Mouse (Mus musculus) hindbrain, embryonic 16.5 days (tissue): ENCODE measurements around the gene Tmc5. TPM values are rescaled to one million over a fixed set of nuclear protein-coding genes. Genes with fewer than 3 reads are reported as not detected.
A peak's percentile ranks its signal among the peaks of the same experiment; 100 is the strongest.

ENCODE experiments used
- ATAC-seq: fragments of 200-750 bp; cut with Nextera tagmentation; 2 replicates; pipeline ENCODE4 v1.8.0; 2017; ENCODE audit warnings: moderate TSS enrichment, moderate library complexity
- H3K27ac ChIP-seq: fragments of 300-500 bp; sonication (generic); 2 replicates; pipeline ENCODE4 v1.5.1; 2014; ENCODE audit warnings: low read depth, mild to moderate bottlenecking, control low read depth, low read length, moderate library complexity
- H3K27me3 ChIP-seq: fragments of 300-500 bp; sonication (generic); replicated peaks from 2 replicates; pipeline ENCODE4 v1.6.1; 2014; ENCODE audit warnings: low read length; ENCODE audit not compliant: control insufficient read depth, insufficient read depth
- H3K36me3 ChIP-seq: fragments of 300-500 bp; sonication (generic); 2 replicates; pipeline ENCODE4 v1.6.1; 2014; ENCODE audit warnings: mild to moderate bottlenecking, low read length, moderate library complexity, mixed read lengths; ENCODE audit not compliant: control insufficient read depth, insufficient read depth
- H3K4me1 ChIP-seq: fragments of 300-500 bp; sonication (generic); 2 replicates; pipeline ENCODE4 v1.6.1; 2014; ENCODE audit warnings: low read depth, low read length; ENCODE audit not compliant: control insufficient read depth, insufficient read depth
- H3K4me2 ChIP-seq: fragments of 300-500 bp; sonication (generic); 2 replicates; pipeline ENCODE4 v1.6.1; 2014; ENCODE audit warnings: mild to moderate bottlenecking, low read length, control low read depth, moderate library complexity
- H3K4me3 ChIP-seq: fragments of 300-500 bp; sonication (generic); 2 replicates; pipeline ENCODE4 v1.5.1; 2014; ENCODE audit warnings: mild to moderate bottlenecking, low read length, control low read depth, moderate library complexity
- H3K9ac ChIP-seq: fragments of 300-500 bp; sonication (generic); 2 replicates; pipeline ENCODE4 v1.6.1; 2014; ENCODE audit warnings: low read depth, mild to moderate bottlenecking, control low read depth, low read length, moderate library complexity
- H3K9me3 ChIP-seq: fragments of 300-500 bp; sonication (generic); 2 replicates; pipeline ENCODE4 v1.6.1; 2014; ENCODE audit warnings: mild to moderate bottlenecking, low read length, moderate library complexity; ENCODE audit not compliant: control insufficient read depth
- WGBS: fragments of 180-500 bp; shearing (Covaris S2); extraction: QIAGEN DNeasy Blood & Tissue Kit; methylation state at CpG from one replicate; pipeline ENCODE4 v1.1.7; 2014; 5-methylcytosine and 5-hydroxymethylcytosine counted together
- polyA plus RNA-seq: library from polyadenylated mRNA; unstranded; fragments of >200 nt; fragmentation: Nextera tagmentation; extraction: Ambion mirVana; gene quantifications from 2 replicates; pipeline ENCODE4 v1.2.1, GENCODE M21; 2015

The Tmc5 gene
- polyA plus RNA-seq = 0.21 and 0.24 TPM in 2 replicates

DNA sequence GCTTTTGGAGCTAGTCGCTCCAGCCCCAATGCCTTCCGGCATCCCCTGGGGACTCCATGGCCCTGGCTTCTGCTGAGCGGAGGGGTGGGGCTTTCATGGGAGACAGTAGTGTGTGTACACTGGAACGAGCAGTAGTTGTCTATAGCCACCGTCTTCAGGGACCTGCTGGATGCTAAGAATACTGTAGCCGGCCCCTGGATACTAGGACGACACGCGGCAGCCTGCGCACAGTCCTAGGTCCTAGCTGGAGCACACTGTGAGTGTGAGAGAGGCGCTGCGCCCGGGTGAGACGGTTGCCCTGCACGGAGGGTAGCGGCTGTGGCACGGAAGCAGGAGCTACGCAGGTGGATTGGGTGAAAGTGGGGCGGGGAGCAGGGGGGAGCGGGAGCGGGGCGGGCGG, at the start of gene Tmc5:
Gene Tmc5, plus strand, starts transcription at position 97 of the 400 bp plus-strand sequence.
- H3K27ac ChIP-seq = no peak within 1 kb of the TSS
- peaks cover 5% of the 10 kb centered on the region for H3K27me3 ChIP-seq
- peaks cover 22% of the 10 kb centered on the region for H3K4me1 ChIP-seq
- H3K9me3 ChIP-seq = no peaks in the 10 kb centered on the region
- peak within 1 kb of the TSS; percentile 46 for H3K9ac ChIP-seq
- H3K4me3 ChIP-seq = peak within 1 kb of the TSS; percentile 32
- H3K4me2 ChIP-seq = peak within 1 kb of the TSS; percentile 58
- WGBS = 3% methylated on average over 23 of the region's 23 CpGs
- no peak for ATAC-seq
- H3K36me3 ChIP-seq = no peaks in the 10 kb centered on the region

DNA sequence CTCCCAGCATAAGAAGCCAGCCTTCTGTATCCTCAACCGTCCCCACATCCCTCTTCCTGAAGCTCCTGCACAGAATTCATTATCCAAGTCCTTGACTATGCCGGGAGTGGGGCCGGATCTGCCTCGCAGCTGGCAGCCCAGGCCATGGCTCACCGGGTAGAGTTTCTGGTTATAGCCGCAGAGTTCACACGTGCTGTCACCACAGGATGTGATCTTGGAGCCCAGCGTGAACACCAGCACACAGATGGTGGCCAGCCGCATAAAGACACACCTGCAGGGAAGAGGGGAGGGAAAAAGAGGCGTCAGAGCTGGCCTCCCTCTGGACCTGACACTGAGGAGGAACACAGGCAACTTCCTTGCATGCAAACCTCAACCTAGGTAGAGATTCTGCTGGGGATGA, 49.6 kb upstream of the Tmc5 start:
- Histone ChIP-seq H3K9me3 (no peaks in the 10 kb centered on the region; the same call in 1 of the 2 replicates), H3K4me2 (no peak overlapping the region), H3K9ac (no peak overlapping the region), H3K36me3 (peaks cover 18% of the 10 kb centered on the region), H3K27ac (no peak overlapping the region), H3K4me1 (no peaks in the 10 kb centered on the region), H3K27me3 (no peaks in the 10 kb centered on the region), H3K4me3 (no peak overlapping the region)
- ATAC-seq = no peak
- WGBS = 76% methylated on average over 10 of the region's 10 CpGs

DNA sequence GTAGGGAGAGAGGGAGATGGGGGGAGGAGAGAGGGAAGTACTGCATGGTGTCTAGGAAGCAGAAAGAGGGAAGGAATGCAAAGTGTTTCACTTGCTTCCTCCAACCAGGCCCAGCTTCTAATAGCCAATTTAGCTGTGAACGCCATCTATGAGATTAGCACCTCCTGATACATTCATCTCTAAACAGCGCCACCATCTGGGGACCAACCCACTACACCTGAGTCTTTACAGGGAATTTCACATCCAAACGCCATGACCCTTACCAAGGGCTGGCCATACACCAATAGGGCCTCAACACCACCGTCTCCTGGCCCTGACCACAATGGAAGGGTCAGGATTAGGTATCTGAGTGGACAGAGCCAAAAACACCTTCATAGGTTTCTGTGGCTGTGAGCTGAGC, 43.2 kb upstream of the Tmc5 start:
- 71% methylated on average over 4 of the region's 4 CpGs for WGBS
- Histone ChIP-seq H3K27ac (no peak overlapping the region), H3K9me3 (no peaks in the 10 kb centered on the region; the same call in 1 of the 2 replicates), H3K9ac (no peak overlapping the region), H3K27me3 (no peaks in the 10 kb centered on the region), H3K4me3 (no peak overlapping the region), H3K4me2 (no peak overlapping the region), H3K4me1 (no peaks in the 10 kb centered on the region), H3K36me3 (peaks cover 24% of the 10 kb centered on the region)
- no peak for ATAC-seq

DNA sequence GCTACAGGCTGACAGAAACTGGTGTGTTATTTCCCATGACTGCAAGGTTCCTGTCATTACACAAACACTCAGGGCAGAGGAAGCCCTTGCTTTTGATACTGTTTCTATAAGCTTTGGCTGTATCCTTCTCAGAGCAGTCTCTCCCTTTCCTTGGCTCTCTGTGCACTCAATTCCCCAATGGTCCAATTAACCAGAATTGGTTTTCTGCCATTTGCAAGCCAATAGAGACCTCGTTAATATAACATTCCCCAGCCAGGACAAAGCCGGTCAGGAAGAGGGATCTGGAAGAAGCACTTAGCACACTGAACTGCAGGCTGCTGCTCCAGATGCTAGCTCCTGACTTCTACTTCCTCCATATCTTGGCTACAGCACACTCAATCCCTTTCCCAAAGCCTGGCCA, 42.8 kb upstream of the Tmc5 start:
- H3K9me3 ChIP-seq = no peaks in the 10 kb centered on the region; the same call in 1 of the 2 replicates
- no peak overlapping the region for H3K4me3 ChIP-seq
- no peak for ATAC-seq
- 63% methylated on average over 2 of the region's 2 CpGs for WGBS
- H3K4me2 ChIP-seq = no peak overlapping the region
- H3K27me3 ChIP-seq = no peaks in the 10 kb centered on the region
- H3K9ac ChIP-seq = no peak overlapping the region
- peaks cover 24% of the 10 kb centered on the region for H3K36me3 ChIP-seq
- H3K27ac ChIP-seq = no peak overlapping the region
- H3K4me1 ChIP-seq = no peaks in the 10 kb centered on the region

DNA sequence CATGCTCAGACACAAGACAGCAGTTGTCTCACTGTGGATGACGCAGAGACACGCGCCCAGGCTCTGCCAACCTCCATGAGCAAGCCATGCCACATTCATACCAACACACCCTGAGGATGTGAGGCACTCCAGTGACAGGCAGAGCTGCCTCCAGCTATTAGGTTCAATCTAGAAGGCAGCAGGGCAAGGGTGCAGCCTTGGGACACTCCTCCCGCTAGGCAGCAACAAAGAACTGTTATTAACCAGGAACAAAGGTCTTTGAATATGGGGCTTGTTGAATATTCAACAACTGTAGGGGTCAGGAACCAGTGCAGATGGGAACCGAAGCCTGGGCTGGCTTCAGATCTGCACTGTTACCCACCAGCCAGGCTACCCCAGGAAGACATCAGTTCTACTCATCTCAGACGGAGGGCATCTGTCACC, 28.0 kb upstream of the Tmc5 start:
- H3K9ac ChIP-seq = no peak overlapping the region
- H3K36me3 ChIP-seq = 0 out of 2 replicates have a peak, but pooled peaks cover 3% of the 10 kb centered on the region
- no peak overlapping the region for H3K4me2 ChIP-seq
- H3K4me3 ChIP-seq = no peak overlapping the region
- no peak; the same call in 1 of the 2 replicates for ATAC-seq
- no peak overlapping the region for H3K27ac ChIP-seq
- no peaks in the 10 kb centered on the region for H3K4me1 ChIP-seq
- no peaks in the 10 kb centered on the region for H3K27me3 ChIP-seq
- H3K9me3 ChIP-seq = peaks cover 4% of the 10 kb centered on the region
- 27% methylated on average over 6 of the region's 6 CpGs for WGBS

DNA sequence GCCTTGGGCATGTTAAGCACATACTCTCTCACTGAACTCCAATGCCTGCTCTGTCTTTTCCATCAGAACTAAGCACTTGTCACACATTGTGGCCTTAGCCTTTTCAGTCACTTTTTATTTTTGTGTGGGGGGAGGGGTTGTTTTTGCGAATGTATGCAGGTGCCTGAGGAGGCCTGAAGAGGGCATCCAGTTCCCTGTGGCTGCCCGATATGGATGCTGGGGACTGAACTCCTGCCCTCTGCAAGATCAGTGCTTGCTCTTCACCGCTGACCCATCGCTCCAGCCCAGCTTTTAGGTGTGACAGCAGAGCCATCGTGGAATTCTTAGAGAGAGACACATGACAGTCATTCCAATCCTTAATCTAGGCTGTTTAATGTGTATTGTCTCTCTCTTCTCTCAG, 25.7 kb upstream of the Tmc5 start:
- no peak overlapping the region for H3K9ac ChIP-seq
- no peak overlapping the region for H3K27ac ChIP-seq
- H3K4me3 ChIP-seq = no peak overlapping the region
- peaks cover 4% of the 10 kb centered on the region for H3K9me3 ChIP-seq
- no peaks in the 10 kb centered on the region for H3K36me3 ChIP-seq
- H3K4me1 ChIP-seq = no peaks in the 10 kb centered on the region
- no peak overlapping the region for H3K4me2 ChIP-seq
- WGBS = 48% methylated on average over 5 of the region's 5 CpGs
- H3K27me3 ChIP-seq = no peaks in the 10 kb centered on the region
- ATAC-seq = no peak

DNA sequence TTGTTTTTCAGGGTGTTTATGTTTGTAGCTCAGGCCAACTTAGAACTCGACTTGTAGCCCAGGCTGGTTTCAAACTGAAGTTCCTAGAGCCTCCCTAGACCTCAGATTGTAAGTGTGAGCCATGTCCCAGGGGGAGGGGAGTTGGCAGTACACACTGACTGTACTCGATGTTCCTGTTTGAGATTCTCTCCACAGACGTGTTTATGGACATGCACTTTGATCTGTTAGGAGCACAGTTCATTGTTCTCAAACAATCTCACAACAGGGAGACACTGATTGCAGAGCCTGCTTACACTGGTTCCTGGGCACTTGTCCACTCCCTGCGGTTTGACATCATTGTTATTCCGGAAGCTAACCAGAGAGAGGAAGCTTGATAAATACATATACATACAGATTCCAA, 25.1 kb upstream of the Tmc5 start:
- Histone ChIP-seq H3K36me3 (no peaks in the 10 kb centered on the region), H3K4me2 (no peak overlapping the region), H3K9me3 (peaks cover 4% of the 10 kb centered on the region), H3K27ac (no peak overlapping the region), H3K27me3 (no peaks in the 10 kb centered on the region), H3K4me3 (no peak overlapping the region), H3K4me1 (no peaks in the 10 kb centered on the region), H3K9ac (no peak overlapping the region)
- 42% methylated on average over 5 of the region's 5 CpGs for WGBS
- ATAC-seq = no peak

DNA sequence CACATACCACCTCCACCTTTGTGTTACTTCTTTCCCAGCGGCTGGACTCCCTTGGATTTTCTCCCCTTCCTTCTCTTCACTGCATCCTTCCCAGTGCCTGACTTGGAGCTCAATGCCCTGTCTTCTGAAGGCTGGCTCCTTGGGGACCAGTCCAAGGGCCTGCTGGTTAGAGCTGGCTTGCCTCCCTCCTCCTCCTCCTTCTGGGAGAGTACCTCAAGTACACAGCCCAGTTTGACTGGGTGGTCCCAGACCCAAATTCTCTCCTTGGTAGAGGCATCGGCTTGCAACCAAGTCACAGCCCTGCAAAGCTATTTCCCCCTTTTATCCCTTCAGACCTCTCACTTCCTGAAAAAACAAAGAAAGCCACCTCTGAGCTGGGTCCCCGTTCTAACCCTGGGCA, 18.8 kb upstream of the Tmc5 start:
- ATAC-seq = peak; percentile 38; the same call in 1 of the 2 replicates
- Histone ChIP-seq H3K4me2 (no peak overlapping the region), H3K27ac (no peak overlapping the region), H3K9me3 (no peaks in the 10 kb centered on the region), H3K4me1 (no peaks in the 10 kb centered on the region), H3K4me3 (no peak overlapping the region), H3K36me3 (no peaks in the 10 kb centered on the region), H3K9ac (no peak overlapping the region), H3K27me3 (no peaks in the 10 kb centered on the region)
- 73% methylated on average over 3 of the region's 3 CpGs for WGBS

DNA sequence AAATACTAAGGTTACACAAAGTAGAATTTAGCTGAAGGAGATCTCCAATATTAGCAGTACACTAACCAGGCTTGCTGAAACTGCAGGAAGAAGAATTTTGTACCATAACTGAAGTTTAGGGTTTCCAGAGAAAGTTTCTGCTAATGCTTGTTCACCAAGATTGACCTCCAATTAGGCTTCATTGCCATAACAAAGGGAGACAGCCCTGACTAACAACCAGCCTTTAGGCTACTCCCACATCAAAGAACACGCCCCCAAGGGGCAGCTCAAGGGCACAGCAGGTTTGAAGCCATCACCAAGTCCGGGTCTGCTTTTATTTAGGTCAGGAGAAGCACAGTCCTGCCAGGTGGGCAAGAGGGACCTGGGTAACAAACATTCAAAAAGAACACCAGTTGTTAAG, 17.2 kb upstream of the Tmc5 start:
- Histone ChIP-seq H3K27me3 (no peaks in the 10 kb centered on the region), H3K9me3 (no peaks in the 10 kb centered on the region), H3K4me2 (no peak overlapping the region), H3K27ac (no peak overlapping the region), H3K4me3 (no peak overlapping the region), H3K4me1 (peaks cover 9% of the 10 kb centered on the region; the same call in 1 of the 2 replicates), H3K9ac (no peak overlapping the region), H3K36me3 (no peaks in the 10 kb centered on the region)
- ATAC-seq = no peak
- 59% methylated on average over 2 of the region's 2 CpGs for WGBS

DNA sequence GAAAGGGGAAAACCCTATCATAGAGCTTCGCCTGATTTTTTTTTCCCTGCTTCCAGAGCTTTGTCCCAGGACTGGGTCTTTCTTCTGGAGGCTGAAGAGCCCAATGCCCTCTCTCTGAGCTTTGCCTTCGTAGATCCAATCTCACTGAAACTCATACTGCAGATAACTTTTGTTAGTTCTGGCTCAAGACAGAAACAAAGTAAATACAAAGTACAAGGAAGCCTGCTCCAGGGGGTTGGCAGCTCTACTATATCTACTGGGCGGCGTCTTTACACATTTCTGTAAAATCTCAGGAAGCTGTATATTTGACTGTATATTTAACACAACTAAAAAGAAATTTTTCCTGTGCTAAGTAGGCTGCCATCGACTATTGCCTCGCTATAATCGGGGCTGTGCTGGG, 13.3 kb upstream of the Tmc5 start:
- Histone ChIP-seq H3K36me3 (no peaks in the 10 kb centered on the region), H3K27me3 (no peaks in the 10 kb centered on the region), H3K4me1 (peaks cover 9% of the 10 kb centered on the region; the same call in 1 of the 2 replicates), H3K4me2 (peak overlapping the region; percentile 91), H3K9ac (peak overlapping the region; percentile 87), H3K27ac (no peak overlapping the region; the same call in 1 of the 2 replicates), H3K4me3 (peak overlapping the region; percentile 70), H3K9me3 (no peaks in the 10 kb centered on the region; the same call in 1 of the 2 replicates)
- ATAC-seq = no peak
- 20% methylated on average over 7 of the region's 7 CpGs for WGBS
